Mouse (Mus musculus): ENCODE data around the gene Mag.
A peak's percentile ranks its signal among the peaks of the same experiment; 100 is the strongest.
"Not testable (repeated sequence)": the region's sequence is repeated elsewhere in the genome, so short reads cannot be mapped to it uniquely, and the experiment has no call there.

Mag gene

DNA sequence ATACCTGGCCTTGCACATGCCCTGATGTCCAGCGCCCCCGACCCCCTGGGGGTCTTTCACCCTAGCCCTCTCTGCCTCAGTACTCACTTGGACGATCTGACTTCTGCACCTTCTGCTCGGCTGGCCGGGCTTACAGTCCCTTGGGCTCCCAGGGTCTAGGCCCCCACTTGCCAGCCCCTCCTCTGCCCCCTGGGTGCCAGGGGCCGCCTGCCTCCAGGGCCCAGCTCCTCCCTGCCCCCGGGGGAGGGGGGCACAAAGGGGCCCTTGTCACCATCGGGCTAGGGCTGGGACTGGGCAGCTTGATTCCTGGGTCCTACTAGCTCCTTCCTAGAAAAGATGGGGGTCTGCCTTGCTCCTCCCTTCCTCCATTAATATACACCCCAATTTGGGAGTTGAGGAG is at the start of gene Mag:
TSS of gene Mag (minus strand) at position 142 of the 400 bp plus-strand sequence.
- DNase-seq (ENCODE audit: low read depth, low spot score) = no peak

DNA sequence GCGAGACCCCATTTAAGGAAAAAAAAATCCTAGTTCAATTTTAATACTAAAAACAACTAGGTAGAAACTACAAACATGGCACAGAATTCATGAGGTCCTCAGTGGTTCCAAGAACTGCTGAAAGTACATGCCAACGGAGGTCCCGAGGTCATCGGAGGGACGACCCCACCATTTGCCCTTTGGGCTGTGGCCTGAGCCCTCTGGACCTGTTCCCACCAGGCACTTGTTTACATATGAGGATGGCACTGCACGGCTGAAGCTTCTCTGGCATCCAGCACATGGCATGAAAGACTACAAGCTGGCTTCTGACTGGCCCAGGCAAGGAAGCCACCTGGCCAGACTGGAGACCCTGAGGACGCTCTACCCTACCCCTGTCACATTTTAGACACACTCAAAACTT is 49.7 kb upstream of the Mag start:
- DNase-seq (ENCODE audit: low read depth, low spot score) = no peak

DNA sequence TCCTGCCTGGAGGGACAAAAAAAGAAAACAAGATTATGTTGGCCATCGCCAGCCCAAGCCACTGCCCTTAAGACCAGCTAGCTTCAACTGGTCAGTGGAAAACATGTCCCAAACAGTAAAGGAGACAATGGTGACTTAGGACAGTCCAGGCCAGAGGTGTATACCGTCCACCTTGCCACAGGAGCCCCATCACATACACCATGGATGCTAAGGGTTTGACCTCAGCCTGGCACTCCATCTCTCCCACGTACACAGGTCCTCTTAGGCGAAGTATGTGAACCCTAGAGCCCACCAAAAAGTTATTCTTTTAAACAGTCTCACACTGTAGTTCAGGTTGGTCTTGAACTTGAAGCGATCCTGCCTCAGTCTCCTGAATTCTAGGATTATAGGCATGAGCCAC is 48.2 kb upstream of the Mag start:
- DNase-seq (ENCODE audit: low read depth, low spot score) = no peak

DNA sequence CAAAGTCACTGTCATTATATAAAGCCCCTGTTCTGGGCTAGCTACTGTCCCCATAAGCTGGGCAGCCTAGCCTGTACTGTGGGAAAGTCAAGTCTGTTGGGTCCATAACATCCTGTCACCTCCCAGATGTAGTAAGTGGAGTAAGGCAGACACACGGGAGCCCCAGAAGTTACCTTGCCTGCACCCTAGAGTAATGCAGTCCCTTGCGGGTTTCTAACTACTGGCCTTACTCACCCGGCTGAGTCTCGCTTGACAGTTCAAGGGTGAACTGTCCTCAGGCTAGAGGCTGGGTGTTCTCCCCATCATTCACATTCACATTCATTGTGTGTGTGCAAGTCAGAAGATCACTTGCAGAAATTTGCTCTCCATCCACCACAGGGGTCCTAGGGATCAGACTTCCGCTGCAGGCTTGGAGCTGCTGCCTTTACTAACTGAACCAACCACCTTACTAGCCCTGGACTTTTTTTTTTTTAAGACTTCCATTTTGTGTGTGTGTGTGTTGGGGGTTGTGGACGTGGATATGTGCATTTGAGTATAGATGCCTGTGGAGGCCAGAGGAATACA is 45.2 kb upstream of the Mag start:
- DNase-seq (ENCODE audit: low read depth, low spot score) = no peak

DNA sequence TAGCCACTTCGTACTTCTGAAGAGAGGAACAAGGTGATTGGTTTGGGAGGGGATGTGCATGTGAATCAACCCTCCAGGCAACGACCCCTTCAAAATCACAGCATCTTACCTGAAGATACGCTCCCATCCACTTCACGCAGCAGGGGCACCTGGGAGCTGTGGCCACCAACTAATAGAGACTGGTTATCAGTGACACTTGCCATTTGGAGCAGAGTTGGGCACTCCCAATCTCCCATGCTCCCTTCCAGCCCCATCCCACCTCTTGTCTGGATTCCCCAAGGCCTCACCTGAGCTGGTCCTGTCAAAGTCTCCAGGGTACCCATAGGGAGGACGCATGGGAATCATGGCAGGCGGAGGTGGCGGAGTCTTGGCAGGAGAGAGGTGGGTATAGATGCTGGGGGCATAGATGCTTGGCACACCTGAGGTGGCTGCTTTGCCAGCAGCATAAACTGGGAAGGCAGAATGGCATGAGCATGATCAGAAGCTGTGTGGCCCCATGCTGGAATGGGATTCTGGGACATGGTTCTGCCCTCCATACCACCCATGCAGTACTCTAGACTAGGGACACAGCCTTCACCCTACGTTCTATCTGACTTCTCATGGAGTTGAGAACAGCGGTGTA is 44.3 kb upstream of the Mag start:
- DNase-seq (ENCODE audit: low read depth, low spot score) = no peak

DNA sequence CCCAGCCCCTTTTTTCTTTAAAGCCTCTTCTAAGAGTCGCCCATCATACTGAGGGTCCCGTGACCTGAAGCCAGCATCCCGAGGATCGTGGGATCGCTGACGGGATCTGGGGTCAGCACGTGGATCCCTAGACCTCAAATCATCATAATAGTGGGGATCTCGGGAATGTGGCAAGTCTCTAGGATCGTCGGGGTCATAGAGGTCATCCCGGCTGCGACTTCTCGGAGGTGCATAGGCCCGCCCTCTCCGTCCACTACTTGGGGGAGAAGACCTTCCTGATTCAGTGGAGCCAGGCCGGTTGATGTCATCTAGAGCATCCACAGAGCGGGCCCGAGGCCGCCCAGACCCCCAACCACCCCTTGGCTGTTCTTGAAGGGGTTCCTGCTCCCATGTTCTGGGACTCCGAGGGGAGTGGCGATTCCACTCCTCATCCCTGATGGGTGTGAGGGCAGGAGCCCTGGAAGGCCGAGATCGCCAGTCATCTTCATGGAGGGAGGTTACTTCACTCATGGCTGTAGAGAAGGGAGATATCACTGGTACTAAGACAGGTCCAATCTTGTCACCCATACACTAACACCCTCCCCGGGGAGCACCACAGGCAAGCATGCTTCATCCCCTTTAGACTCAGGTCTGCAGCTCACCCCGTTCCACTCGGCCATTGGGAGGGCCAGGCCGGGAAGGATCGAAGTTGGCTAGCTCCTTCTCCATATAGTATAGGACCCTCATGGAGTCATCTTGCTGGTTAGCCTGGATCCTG is 43.6 kb upstream of the Mag start:
- no peak for DNase-seq (ENCODE audit: low read depth, low spot score)

DNA sequence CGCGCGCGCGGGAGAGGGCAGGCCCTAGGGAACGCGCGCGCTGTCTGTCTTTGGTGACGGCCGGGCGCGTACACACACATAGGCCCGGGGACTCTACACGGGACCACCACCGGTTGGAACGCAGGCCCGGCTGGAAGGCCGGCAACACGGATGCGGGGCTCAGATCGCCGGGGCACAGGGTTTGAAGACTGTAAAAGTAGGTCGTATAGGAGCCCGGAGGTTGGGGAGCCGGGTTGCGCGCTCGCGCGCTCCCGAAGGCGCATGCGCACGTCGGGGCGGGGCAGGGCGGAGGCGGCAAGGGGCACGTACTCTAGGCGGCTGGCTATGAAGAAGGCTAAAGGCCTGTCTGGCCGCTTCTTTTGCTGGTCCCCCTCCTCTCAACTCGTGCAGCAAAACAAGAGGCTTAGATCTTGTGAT is 42.7 kb upstream of the Mag start:
- peak; percentile 86 for DNase-seq (ENCODE audit: low read depth, low spot score)

DNA sequence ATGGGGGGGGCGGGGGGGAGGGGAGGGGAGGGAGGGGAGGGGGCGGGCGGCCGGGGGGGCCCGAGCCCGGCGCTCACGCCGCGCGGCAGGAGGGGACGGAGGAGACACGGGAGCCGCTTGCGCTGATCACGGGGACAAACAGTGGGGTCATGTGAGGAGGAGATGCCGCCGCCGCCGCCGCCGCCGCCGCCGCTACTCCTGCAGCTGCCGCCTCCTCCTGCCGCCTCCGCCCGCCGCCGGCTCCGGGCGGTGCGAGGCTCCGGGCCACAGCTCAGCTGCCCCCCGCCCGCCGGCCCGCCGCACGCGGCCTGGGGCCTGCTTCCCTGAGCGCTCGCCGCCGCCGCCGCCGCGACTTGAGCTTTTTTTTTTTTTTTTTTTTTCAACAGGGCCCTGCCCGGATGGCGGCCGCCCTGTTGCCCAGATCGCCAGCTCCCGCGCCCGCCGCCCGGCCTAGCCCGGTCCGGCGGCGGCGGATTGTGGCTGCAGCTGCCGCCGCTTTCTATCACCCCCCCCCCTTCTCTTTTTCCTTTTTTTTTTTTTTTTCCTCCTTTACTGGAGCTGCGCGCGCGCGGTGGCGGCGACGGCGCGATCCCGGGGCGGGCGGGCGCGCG is 42.2 kb upstream of the Mag start, which contains the start of gene Usf2:
TSS of gene Usf2 (minus strand) at position 48 of the 611 bp plus-strand sequence.
- DNase-seq (ENCODE audit: low read depth, low spot score) = peak; percentile 35

DNA sequence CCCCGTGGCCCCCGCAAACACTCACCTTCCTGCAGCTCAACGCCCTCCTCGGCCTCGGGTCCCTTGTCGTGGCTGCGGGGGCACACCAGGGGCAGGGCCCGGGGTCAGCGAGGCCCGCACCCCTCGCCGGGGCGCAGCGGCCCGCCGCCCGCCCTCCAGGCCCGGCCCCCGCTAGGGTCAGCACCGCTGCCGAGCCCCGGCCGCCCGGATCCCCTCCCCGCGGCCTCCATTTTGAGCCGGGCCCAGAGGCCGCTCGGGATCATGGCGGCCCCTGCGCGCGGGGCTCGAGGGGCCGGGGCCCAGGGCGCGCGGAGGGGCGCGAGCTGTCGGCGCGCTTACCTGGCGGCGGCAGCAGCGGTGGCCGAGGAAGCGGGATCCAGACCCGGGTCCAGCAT is 41.7 kb upstream of the Mag start:
- peak; percentile 22 for DNase-seq (ENCODE audit: low read depth, low spot score)

DNA sequence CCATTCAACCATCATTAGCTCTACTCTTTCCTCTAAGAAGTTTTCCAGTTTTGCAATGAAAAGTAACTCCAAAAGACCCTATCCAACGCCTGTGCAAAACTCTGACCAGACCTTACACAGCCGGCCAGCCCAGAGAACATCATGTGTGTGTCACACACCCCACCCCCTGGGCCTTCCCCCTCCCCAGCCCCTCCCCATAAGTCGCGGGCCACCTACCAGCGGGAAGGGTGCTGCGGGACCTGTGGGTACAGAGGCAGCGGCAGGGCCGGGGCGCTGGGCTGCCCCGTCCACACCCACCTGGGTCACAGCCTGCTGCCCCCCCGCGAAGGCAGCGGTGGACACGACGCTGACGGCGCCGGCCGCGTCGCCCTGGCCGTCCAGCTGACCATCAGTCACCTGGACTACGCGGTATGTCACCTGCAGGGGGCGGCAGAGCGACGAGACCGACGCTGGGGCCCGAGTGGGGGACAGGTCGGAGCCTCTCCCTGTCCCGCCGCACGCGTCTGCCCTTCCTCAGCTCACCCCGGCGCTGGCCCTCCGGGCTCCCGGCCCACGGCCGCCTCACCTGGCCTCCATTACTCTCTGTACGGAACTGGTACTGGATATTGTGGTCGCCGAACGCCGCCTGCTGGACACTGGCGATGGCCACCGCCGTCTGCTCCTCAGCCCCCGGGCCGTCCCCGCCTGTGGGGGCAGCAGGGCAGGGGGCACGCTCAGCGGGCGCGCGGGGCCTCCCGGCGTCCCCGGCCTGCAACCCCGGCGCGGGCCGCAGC is 41.1 kb upstream of the Mag start:
- DNase-seq (ENCODE audit: low read depth, low spot score) = peak; percentile 83

DNA sequence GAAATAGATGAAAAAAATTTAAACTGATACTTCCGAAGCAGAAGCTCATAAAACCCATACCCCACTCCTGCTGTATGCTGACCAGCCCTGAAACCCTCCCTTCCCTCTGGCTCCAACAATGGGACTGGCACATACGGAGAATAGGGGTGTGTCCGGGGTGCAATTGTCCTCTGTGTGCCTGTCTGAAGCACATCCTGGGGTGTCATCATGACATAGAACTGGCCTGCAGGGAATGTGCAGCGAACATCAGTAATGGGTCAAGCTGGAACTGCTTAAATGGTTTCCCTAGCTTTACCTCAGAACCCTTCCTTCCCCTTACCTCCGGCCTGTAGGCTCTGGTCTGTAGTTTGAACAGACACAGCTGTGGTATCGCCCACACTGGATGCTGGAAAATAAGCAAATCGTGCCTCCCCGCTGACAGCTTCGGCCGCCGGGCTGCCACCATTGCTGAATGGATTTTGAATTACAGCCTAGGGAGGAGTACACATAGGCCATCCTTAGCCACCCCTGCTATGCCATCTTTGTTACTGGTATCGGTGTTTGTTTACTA is 40.4 kb upstream of the Mag start:
- no peak for DNase-seq (ENCODE audit: low read depth, low spot score)

DNA sequence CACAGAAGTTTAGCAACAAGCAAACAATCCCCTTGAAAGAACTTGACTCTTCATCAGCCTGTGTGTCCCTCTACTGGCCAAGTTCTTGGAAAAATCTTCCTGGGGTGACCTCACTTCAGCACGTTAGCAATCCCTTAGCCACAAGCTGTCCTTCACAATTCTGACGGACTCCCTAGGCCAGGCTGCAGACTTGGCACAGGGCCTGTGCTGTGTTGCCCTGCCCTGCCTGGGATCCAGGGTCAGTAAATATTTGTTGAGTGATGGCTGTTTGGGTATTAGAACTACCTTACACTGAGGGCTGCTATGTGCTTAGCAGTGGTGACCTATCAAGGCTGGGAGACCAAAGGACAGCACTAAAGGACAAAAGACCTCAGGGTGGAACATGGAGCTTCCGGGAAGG is 39.4 kb upstream of the Mag start:
- DNase-seq (ENCODE audit: low read depth, low spot score) = no peak

DNA sequence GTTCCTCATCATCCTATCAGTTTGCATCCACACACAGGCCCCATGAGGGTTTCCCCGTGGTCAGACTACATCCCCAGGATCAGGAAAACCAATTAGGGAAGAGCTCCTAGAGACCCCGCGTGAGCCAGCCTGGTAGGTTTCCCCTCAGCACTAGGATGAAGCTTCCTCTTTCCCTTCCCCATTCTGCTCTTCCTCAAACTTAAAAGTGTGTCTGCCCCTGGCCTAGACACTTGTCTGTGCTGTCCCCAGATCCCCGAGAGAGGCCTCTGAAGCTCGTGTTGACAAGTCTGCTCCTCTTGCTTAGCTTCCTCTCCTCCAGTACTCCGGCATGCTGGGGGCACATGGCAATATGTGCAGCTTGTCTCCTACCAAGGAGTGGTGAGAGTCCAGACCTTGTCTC is 38.8 kb upstream of the Mag start:
- DNase-seq (ENCODE audit: low read depth, low spot score) = no peak

DNA sequence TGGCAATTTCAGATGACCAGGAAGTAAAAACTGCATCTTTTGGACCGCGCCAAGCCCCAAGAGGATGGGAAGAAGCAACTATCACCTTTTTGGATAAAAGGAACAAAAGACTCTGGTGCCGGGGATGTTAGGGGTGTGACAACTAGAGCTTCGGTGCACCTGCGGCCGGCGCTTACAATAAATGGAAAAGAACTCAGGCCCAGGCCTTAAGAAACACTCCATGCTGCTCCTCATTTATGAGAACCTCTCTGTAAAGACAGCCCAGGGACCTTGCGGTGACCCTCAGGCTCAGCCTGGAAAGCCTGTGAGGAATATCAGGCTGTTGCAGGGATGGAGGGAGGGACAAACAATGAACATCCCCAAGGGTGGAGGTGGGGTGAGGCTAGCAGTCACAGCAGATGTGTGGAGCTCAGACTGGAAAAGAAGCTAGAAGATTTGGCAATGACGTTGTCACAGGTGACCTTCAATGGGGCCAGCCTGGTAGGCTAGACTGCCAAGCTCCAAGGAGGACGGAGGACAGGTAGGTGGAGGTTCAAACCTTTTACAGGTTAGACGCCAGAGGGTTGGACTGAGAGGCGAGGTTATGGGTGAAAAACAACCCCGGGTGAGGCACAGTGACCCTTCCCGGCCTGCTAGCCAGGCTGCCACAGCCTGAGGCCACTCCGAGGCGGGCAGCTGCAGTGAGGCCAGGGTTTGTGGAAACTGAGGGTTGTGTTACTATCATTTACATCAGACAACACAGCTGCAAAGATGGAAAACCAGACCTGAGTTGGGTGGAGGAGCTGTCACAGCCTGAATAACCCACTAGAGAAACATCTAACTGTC is 38.0 kb upstream of the Mag start:
- no peak for DNase-seq (ENCODE audit: low read depth, low spot score)

DNA sequence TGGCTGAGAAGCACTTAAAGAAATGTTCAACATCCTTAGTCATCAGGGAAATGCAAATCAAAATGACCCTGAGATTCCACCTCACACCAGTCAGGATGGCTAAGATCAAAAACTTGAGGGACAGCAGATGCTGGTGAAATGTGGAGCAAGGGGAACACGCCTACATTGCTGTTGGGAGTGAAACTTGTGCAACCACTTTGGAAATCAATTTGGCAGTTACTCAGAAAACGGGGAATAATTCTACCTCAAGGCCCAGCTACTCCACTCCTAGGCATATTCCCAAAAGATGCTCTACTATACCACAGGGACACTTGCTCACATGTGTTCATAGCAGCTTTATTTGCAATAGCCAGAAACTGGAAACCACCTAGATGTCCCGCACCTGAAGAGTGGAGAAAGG is 35.2 kb upstream of the Mag start:
- not testable (repeated sequence) for DNase-seq (ENCODE audit: low read depth, low spot score)

DNA sequence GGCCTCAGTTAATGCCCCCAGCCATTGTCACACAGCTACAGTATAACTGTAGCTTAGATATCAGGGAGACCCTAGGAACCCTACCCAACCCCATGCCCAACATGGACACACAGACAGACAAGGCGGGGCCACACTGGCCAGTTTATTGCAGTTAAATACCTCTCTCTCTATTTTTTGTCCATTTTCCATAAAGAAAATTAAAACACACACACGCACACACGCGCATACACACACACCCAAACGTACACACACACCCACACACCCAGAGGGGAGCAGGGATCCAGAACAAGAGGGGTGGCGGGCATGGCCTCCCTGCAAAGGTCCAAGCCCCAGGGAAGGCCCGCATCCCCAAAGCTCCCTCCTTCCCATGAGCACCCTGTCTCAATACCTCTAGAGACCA is 31.2 kb upstream of the Mag start:
- DNase-seq (ENCODE audit: low read depth, low spot score) = no peak

DNA sequence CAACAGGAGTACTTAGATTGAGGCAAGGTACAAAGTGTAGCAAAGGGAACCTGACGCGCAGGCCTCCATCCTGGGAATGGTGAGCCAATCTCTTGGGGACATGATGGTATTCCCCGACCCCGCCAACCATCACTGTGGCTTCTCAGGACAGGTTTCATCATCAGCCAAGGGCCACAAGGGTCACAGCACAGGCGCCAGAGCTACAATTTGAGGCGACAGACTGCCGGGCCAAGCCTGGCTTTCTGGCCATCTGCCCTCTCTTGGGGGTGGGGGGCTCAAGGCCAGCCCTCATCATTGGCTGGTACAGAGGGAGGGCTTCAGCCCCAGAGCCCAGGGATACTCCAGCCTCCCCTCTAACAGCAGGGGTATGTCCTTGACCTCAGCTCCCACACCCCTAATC is 30.8 kb upstream of the Mag start:
- not testable (repeated sequence) for DNase-seq (ENCODE audit: low read depth, low spot score)

DNA sequence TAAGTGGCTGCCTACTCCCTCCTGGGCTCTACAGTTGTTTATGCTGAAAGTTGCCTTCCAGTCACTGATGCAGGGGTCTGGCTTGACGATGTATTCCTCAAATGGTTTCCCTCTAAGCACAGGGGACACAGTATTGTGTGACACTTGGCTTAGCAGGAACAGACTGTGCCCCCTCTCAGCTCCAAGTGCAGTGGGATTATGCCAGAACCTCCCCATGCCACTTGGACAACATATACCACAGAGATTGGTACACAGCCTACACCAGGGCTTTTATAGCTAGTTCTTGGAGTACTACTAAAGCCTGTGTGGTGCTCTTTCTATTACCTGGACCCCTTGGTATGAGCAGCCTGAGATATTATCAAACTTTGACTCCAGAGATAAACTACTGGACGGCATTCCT is 30.0 kb upstream of the Mag start:
- not testable (repeated sequence) for DNase-seq (ENCODE audit: low read depth, low spot score)

DNA sequence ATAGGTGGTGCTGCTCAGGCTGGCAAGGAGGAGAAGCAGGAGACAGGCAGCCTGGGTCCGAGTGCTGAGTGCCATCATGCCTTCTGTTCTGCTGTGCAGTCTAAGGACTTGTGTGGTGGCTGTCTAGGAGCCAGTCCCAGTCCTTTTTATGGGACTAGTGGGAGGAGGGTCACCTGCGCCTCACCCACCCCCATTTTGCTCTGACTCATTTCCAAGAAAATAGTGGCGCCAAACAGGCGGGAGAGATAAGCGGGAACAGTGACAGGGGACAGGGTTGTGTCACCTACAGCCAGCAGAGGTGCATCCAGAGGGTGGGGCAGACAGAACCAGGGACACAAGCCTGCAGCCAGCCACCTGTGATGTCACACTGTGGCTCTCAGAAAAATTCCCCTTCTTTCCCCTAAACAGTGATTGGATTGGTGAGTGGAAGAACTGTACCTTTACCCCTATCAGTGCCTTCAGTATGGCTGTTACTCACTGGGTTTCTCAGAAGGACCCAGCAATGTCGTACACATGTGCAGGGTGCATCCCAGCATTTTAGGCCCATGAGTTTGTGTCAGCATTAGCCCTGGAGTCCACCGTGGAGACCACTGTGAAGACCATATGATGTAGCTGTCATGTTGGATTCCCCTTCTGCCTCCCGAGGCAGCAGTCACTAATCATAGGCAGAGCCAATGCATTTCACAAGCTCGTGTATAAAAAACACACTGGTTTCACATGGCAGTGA is 29.4 kb upstream of the Mag start, which contains the start of gene Hamp:
TSS of gene Hamp (minus strand) at position 124 of the 727 bp plus-strand sequence.
- no peak for DNase-seq (ENCODE audit: low read depth, low spot score)

DNA sequence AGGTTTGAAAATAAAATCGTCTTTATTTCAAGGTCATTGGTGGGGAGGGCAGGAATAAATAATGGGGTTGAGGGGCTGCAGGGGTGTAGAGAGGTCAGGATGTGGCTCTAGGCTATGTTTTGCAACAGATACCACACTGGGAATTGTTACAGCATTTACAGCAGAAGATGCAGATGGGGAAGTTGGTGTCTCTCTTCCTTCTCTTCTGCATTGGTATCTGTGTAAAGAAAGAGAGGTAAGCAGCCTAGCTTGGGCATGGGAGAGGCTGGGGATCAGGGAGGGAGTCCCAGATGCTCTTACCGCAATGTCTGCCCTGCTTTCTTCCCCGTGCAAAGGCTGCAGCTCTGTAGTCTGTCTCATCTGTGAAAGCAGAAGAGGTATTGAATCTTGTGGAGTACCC is 27.7 kb upstream of the Mag start:
- not testable (repeated sequence) for DNase-seq (ENCODE audit: low read depth, low spot score)
